Mouse (Mus musculus) layer of hippocampus, adult 18-20 months (tissue): ENCODE results near the gene Plekhg4. TPM values are rescaled to one million over a fixed set of nuclear protein-coding genes. Genes with fewer than 3 reads are reported as not detected.

Source experiments
- DNase-seq, 2 experiments: peaks; one replicate each; pipeline ENCODE4 v3.0.0; 2022; ENCODE audit warnings: low spot score in 2 of 2
- long read RNA-seq: library from polyadenylated mRNA; stranded (forward); transcript quantifications from one replicate; pipeline ENCODE4 v2.0.0, GENCODE M21; 2021
- total RNA-seq, 2 experiments: library from RNA; stranded (reverse); gene quantifications; 2 replicates each; pipeline ENCODE4 v1.2.3; 2021

The Plekhg4 gene
- total RNA-seq: 1 to 10 TPM in 1 of 2 experiments, under 1 TPM in 1; 0.84 to 1.3 TPM
- long read RNA-seq, partial matches to known transcripts: 1 of 1 reads
- long read RNA-seq, other reads (novel, unspliced or antisense): 0 of 1 reads

- no peak for DNase-seq
These were observed at the start of gene Plekhg4 for GRCm38 (mm10) chr8:105373032-105373431. Plekhg4 (plus strand) TSS chr8:105373274.

- no peak for DNase-seq
These were observed 47.4 kb upstream of the Plekhg4 start for GRCm38 (mm10) chr8:105325641-105326093.

- peak; percentile 94 to 98 for DNase-seq
These were observed 46.9 kb upstream of the Plekhg4 start, which contains the start of the genes Lrrc29 and Tmem208 for GRCm38 (mm10) chr8:105326141-105326672. Lrrc29 (minus strand) TSS chr8:105326278. Tmem208 (plus strand) TSS chr8:105326354.

- DNase-seq: no peak
These were observed 46.1 kb upstream of the Plekhg4 start for GRCm38 (mm10) chr8:105326968-105327367.

- DNase-seq: no peak
These were observed 42.7 kb upstream of the Plekhg4 start for GRCm38 (mm10) chr8:105330325-105330724.

GRCm38 (mm10) chr8:105331469-105331868 lies 41.6 kb upstream of the Plekhg4 start:
- DNase-seq: no peak

- DNase-seq: no peak
These were observed 41.1 kb upstream of the Plekhg4 start for GRCm38 (mm10) chr8:105331931-105332330.

GRCm38 (mm10) chr8:105332523-105332922 lies 40.6 kb upstream of the Plekhg4 start:
- DNase-seq: no peak

GRCm38 (mm10) chr8:105336373-105337130 lies 36.5 kb upstream of the Plekhg4 start:
- no peak for DNase-seq

- no peak for DNase-seq
These were observed 34.1 kb upstream of the Plekhg4 start for GRCm38 (mm10) chr8:105338992-105339391.

GRCm38 (mm10) chr8:105339886-105340635 lies 33.0 kb upstream of the Plekhg4 start:
- no peak for DNase-seq

- no peak for DNase-seq
These were observed 31.7 kb upstream of the Plekhg4 start for GRCm38 (mm10) chr8:105341399-105341798.

GRCm38 (mm10) chr8:105342768-105343167 lies 30.3 kb upstream of the Plekhg4 start:
- DNase-seq: no peak

GRCm38 (mm10) chr8:105343791-105344574 lies 29.1 kb upstream of the Plekhg4 start:
- no peak for DNase-seq

- no peak for DNase-seq
These were observed 27.8 kb upstream of the Plekhg4 start for GRCm38 (mm10) chr8:105345061-105345975.

GRCm38 (mm10) chr8:105346611-105347427 lies 26.3 kb upstream of the Plekhg4 start:
- DNase-seq: no peak

- peak; percentile 70 to 85 for DNase-seq
These were observed 25.4 kb upstream of the Plekhg4 start, which contains the start of gene Fhod1 for GRCm38 (mm10) chr8:105347428-105348221. Fhod1 (minus strand) TSS chr8:105347953.
